Mouse (Mus musculus) adrenal gland, postnatal 10 days (tissue): ENCODE data around the gene Oprm1. TPM values are rescaled to one million over a fixed set of nuclear protein-coding genes. Genes with fewer than 3 reads are reported as not detected.

Experiments used
- DNase-seq: peaks from one replicate; pipeline ENCODE4 v3.0.0; 2021; ENCODE audit warnings: mixed read lengths
- total RNA-seq, 2 experiments: library from RNA; stranded (reverse); gene quantifications; 2 replicates each; pipeline ENCODE4 v1.2.3; 2021

Oprm1 gene
- total RNA-seq, 2 experiments from 2014 or later, result 0.39 to 0.97 TPM

DNA sequence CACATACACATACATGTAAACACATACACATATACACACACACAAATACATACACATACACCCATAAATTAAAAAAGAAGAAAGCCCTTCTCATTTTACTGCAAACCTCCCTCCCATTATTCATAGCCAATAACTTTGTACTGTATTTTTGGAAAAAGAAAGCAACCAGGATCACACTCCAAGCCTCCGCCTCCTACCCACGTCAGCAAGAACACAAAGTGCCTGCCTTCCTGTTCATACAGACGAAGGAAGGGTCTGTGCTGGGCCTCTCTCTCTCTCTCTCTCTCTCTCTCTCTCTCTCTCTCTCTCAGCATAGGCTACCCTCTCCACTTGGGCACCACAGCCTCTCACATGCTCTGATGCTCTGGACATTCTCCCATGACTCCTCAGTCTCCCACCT lies 137.5 kb downstream of the Oprm1 start:
- DNase-seq, result no peak

DNA sequence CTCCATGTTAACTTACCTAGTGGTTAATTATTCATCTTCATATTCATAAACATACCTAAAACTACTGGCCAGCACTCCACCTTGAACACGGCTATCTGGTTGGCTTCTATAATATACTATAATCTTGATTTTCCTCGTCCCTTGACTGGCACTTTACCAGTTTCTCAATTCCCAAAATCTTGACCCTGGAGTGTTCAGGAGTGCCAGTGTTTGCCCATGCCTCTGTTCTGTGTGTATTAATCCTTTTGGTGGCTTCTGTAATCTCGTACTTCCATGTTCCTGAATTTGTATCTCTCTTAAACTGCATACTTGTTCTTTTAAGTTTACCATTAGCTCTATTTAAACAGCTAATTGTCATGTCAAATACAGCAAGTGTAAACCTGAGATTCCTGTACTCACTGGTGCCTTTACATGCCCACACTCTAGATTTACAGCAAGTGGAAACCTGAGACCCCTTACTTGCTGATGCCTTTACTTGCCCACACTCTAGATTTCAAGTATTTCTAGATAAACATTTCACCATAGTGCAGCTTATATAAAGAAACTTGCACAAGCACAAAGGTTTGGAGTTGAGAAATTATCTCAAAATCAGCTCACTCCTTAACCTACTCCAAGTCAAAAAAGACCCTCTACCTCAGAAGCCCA lies 138.5 kb downstream of the Oprm1 start:
- no peak for DNase-seq

DNA sequence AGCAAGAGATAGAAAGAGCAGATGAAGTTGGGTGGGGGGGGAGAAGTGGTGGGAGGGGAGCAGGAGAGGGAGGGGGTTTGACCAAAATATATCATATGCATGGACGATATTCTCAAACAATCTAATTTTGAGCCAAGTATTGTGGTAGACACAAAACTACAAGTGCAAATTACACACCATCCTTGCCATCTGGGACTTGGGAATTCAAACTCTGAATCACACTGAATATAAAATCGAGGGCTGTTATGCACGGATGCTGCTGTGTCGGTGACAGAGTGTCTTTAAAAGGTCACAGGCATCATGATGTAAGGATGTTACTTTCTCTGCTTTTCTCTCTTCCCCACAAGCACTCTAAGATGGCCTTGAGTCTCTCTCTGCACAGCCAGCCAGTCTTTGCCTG lies 141.8 kb downstream of the Oprm1 start:
- no peak for DNase-seq

DNA sequence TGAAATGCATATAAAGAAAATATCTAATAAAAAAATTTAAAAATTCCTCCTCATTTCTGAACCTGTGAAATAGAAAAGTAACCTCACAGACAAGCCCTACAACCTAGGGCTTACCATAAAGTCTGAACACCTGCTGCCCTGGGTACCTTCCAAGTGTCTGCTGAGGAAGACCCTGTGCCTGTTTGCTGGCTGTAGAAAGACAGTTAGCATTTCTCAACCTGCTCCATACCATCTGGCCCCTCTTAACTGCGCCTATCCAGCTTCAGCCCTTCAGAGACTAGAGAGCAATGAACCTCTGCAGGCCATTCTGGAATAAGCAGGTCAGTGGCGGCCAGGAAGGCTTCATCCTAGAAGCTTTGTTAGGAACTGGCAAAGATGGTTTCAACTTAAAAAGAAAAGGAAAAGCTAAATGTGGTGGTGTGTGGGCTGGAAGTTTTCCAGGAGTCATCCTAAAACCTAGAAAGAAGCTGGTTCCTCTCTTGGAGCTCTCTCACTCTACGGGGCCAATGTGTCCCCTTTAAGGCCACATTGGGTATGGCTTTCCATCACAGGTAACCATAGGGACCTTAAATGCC lies 143.6 kb downstream of the Oprm1 start:
- no peak for DNase-seq

DNA sequence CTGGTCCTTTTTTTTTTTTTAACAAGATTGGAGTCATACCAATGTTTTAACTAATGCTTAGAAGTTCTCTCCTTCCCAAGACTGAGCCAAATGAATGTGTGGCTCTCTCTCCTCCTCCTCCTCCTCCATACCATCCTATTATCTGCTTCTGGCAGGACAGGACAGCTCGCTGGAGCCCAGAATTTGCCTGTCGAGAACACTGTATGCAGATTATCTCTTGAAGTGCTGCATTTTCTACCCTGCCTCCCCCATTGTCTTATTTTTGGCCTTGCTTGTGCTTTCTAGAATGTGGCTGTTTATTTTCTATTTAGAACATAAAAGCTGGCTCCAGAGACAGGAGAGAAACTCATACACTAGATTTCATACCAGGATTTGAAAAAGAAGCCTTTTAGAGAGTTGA lies 151.5 kb downstream of the Oprm1 start:
- no peak for DNase-seq

DNA sequence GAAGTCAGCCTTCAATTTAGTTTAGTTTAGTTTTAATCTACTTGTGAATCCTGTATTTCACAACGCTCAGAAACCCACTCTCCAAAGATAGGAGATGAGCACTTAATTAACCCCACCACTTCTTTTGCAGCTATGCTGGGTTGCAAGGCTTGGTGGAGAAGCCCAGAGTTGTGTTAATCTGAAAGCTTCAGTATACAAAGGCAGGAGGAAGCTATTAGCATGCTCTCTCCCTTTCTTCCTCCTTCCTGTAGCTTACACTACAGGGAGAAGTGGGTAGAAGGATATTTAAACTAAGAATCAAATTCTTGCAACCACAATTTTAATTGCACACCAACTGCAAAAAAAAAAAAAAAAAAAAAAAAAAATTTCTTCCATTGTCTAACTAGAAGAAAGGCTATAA lies 157.7 kb downstream of the Oprm1 start:
- DNase-seq, result no peak

DNA sequence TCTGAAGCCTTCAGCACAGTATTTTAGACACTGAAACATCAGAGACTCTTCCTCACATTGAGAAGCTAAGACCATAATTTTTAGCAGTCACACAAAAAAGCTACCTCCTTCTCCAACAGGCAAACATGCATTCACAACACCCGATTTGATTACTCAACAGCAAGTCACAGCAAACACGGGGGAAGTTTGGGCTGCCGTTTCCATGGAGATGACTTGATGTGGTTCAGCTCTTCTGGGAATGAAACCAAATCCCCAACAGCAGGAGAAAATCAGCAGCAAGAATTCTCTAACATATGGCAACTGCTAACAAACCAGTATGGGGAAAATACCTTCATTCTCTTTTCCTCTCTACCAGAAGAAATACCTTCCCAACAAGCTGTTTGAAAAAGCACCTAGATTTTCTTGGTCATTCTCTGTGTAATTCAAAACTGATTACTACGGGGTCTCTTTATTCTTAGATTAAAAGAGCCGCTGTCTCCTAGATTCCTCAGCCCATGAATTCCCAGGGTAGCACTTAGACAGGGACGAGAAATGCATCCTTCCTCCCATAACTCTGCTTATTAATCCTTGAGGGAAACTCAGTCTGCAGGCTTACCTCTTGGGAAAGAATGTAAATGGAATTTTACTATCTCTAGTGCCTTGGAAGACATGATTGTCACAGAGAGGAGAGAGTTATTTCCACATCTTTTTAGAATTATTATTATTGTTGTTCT lies 158.4 kb downstream of the Oprm1 start:
- peak; percentile 6 for DNase-seq

DNA sequence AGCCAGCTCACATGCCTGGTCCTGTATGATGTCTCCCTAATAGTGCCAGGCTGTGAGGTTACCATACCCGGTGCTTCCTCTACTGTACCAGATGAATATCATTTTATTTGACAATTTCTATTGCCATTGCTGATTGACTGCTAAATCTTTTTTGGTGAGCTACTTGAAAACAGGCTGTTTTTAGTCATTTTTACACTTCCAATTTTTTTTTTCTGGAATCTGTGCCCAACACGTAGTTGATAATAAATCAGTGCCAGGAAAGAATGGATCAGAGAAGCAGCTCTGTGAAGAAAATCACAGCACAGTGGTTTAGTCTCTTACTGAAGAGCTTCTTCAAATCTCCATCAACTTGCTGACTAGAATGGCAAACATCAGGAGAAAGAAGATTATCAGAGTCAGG lies 168.4 kb downstream of the Oprm1 start:
- DNase-seq, result no peak

DNA sequence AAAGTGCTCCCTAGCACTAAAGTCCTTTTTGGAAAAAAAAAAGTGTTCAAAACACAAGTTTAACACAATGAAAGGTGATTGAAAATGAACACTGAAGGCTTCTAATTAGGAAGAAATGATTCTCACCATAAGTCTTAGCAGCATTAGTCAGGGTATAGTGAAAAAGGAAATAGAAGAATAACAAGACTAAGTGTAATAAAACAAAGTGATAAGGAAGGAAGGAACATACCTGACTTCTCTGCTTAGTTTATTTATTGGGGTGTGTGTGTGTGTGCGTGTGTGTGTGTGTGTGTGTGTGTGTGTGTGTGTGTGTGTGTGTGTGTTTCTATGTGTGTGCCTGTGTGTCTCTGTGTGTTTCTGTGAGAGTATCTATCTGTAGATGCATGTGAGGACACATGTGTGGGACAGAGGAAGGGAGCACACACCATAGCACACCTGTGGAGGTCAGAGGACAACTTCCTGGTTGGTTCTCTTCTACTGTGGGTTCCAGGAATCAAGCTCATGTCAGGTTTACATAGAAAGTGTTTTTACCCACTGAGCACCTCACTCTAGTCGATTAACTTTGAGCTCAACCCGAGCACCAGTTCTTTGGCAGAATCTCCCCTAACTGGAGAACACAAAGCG lies 169.4 kb downstream of the Oprm1 start:
- no peak for DNase-seq

DNA sequence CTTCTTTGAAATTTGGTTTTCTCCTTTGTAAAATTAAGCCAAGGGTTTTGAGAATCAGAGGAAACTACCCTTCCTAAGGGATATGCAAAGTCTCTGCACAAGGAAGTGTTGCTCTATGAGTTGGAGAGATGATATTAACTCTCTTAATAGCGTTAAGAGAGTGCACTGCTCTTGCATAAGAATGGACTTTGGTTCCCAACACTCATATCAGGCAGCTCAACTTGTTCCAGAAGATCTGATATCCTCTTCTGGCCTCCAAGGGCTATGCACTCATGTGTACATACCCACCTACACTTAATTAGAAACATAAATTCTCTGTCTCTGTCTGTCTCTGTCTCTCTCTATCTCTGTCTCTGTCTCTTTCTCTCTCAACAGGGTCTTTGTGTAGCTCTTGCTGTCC lies 170.6 kb downstream of the Oprm1 start:
- no peak for DNase-seq

DNA sequence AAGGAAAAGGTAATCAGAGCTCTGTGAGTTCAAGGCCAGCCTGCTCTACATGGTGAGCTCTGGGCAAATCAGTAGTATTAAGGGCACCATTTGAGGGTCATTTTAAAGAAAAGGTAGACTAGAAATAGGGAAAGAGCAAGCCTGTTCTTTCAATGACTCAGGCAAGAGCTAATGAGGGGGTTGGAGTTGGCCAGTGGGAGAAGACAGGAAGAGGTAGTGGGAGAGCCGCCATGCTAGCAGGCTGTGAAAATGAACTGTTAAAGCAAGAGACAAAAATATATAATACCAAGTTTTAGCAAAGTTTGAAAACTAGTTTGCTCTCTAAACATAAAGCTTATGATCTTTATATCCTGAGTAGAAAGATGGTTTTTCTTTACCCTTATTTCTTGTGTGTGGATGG lies 172.1 kb downstream of the Oprm1 start:
- DNase-seq, result no peak

DNA sequence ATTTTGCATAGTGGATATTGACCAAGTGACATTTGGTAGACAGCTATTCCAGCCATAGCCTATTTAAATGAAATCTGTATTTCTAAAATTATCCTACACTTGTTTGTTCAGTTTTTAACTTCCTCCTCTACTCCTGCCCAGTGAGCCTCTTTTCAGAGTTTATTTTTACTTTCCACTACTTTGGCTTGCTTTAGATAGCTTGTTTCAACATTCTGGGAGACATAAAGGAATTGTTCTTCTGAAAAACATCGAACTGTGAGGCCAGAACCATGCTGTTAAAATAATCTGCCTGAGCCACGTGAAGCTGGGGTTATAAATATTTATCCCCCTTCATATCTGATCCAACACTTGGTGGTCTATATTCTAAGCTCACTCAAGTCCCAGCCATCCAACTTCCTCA lies 172.6 kb downstream of the Oprm1 start:
- no peak for DNase-seq

DNA sequence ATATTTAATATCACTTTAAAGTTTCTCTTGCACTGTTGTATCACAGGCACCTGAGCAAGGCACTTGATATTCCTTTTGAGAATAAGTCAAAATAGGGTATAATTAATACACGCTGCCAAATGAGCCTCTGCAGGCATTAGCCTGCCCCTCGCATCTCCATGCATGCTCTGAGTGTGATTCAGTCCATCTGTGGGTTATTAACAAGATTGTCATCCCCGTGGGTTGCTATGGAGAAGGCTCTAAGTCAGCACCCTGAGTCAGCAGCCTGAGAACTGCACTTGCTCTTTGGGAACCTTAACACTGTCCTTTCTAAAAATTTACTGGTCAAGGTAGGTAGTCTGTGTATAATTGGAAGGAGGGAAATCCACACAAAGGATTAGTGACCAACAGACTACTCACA lies 176.5 kb downstream of the Oprm1 start:
- DNase-seq, result no peak

DNA sequence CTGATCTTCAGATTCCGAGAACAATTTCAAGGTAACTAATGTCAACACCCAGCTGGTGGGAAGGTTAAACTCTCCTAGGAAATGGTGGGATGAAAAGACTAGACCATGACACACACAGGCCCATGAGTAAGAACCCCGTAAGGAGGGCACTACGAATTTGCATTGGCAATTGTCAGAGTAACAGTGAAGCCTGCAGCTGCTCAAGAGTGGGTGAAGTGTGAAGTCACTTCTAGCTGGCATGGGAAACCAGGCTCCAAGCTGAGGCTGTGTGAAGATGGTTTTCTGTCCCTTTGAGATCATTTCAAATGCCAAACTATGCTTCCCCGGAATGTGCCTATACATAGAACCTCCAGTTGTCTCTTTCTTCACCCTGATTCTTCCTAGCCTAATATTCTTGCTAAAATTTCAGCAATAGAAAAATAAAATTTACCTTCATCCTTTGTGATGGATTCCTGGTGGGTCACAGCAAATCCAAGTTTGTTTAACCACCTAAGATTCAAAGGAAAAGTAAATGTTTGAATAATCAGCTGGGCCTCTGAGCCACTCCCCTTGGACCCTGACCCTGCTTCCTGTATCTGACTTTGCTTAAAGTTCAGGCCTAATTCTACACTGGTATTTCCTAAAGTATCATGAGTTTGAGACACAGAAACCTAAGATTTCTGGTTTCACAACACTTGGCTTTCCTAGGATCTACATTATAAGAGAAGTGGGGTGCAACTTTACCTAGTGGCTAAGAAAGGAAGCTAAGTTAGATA lies 178.5 kb downstream of the Oprm1 start:
- no peak for DNase-seq

DNA sequence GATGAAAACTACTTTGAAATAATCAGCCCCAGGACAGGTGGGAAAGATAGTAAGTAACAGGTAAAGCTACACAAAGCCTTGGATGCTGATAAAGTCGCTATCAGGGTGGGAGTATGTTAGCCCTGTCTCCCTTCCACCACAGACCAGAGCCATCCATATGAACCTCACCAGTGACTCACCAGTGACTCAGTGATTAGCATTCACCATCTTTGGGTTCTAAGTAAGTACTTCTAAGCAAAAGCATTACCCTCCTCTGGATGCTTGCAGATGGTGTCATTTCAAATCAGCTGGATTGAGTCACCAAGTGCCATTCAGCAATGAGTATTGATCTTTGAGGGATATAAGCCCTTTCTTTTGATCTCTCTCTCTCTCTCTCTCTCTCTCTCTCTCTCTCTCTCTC lies 194.8 kb downstream of the Oprm1 start:
- DNase-seq, result no peak

DNA sequence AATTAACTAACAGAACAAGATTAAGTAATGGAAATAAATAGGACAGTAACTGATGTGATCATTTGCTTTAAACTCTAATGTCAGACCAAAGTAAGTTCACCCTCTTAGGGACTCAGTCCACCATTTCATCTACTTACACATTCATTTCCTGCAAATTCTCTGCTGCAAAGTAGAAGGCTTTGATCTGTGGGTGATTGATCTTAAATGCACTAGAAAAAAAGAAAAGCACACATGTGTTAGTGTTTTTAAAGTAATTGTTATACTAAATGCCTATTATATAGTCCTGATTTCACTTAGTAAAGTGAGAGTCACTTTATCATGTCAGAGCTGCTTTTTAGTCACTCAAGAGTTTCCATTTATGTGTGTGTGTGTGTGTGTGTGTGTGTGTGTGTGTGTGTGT lies 196.2 kb downstream of the Oprm1 start:
- DNase-seq, result no peak

DNA sequence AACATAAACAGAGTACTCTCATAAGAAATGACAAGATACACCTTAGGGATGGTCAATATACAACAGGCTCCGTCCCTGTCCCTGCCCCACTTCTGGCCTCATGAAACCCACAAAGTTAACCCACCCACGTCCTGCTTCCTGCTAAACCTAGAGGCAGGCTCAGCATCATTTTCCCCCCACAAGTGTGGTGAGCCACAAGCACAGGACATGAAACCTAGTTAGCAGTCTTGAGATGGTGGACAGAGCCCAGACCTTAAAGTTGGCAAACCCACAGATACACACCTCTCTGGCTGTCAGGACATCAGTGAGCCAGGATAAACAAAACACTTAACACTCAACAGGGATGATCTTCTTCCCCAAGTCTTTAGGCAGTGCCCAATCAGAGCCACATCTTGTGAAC lies 198.1 kb downstream of the Oprm1 start:
- DNase-seq, result no peak

DNA sequence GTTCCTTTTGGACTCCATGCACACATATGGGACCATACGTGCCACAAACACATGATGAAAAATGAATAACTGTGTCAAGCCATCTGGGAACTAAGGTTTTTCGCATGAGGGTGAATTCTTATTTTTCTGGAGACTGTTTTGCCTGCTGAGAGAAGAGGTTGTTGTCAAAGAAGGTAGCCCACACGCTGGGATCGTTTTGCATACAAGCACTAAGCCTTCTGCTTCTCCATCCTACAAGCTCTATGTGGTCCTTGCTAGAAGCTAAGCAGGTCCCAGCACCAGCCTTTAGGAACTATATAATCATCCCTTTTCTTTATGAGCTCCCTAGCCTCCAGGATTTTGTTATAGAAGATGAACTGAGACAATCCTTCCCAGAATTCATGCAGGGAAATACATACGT lies 200.5 kb downstream of the Oprm1 start:
- DNase-seq, result no peak

DNA sequence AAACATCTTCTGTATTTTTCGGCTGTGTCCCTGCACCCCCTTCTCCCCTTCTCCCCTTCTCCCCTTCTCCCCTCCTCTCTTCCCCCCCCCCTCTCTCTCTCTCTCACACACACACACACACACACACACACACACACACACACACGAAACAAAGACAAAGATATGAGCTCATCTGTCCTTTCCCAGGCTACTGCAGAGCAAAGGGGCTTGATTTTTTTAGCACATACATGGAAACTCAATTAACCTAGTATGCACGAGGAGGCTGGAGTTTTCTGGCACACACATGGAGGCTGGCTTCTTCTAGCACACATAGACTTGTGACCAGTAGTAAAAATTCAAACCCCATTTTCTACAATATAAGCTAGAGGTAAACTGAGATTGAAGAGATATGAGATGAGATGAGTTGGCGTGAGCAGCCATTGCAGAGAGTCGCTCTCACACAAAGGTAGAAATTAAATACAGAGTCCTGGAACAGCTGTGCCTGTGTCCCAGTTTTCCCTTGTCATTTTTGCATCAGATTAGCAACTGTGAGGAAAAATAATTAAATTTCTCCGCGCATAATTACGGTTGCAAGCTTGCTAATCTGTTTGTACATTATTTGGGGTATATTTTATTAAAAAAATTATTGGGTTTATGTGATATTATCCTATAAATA lies 209.4 kb downstream of the Oprm1 start:
- no peak for DNase-seq

DNA sequence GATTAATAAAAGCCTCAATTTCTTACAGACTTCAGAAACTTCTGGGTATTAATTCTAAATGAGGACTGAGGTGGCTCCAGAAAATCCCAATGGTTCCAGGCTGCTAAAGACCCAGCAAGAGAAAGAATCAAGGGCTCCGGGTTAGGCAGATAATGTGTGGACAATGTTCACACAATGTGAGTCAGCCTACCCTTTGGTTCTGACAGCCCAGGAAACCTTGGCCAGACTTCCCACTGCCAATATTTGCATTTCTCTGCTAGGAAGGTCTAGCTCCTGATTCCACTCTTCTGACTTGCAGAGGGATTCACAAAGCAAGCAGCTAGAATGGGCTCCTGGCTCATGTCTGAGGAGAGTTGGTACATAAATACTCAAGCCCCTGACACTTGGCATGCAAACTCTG lies 210.0 kb downstream of the Oprm1 start:
- DNase-seq, result no peak

DNA sequence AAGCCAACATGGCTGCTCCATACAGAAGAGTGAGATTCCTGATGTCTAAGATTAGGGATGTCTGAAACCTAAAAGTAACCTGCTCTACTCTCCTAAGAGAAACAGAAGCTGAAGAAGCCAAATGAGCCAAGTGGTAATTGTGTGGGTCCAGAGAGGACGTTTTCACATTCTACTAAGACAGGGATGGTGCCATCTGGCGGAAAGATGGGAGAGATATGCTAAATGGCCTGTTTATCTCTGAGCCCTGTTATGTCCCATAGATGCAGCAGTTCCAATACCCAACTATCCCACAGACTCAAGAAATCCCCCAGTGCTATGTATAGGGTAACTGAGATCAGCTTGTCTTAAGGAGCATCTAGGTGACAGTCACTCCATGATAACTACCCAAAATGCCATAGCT lies 219.5 kb downstream of the Oprm1 start:
- no peak for DNase-seq

DNA sequence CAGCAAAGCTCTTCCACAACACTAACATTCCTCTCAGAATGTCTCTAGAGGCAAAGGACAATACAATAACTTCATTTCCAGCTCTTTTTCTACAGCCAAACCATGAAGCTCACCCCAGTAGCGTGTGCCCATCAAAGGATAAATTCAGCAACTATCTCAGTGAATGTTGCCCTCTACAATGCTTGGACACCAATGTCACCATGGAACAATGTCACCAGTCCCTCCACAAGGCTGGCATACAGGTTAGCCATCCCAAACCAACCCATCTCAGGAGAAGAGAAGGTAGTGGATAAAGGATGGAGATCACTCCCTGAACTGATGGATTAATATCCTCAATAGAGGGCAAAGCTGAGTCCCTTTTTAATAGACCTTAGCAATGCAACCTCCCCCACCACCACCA lies 220.4 kb downstream of the Oprm1 start:
- no peak for DNase-seq
